Mouse (Mus musculus): Measurements from ENCODE around the gene Ring1.
"Not testable (repeated sequence)": the region's sequence is repeated elsewhere in the genome, so short reads cannot be mapped to it uniquely, and the experiment has no call there.

The Ring1 gene

GRCm38 (mm10) chr17:34028501-34029149, 4.1 kb upstream of the Ring1 start:
- peak in 1 of 2 experiments; percentile 7 for DNase-seq

- peak; percentile 91 to 92 for DNase-seq
Observed at GRCm38 (mm10) chr17:34027656-34028223, 3.3 kb upstream of the Ring1 start, which contains the start of gene H2-Ke6. Gene H2-Ke6 (minus strand): TSS chr17:34028060.

GRCm38 (mm10) chr17:34026917-34027655, 2.6 kb upstream of the Ring1 start:
- peak; percentile 79 to 83 for DNase-seq

GRCm38 (mm10) chr17:34026221-34026620, 1.7 kb upstream of the Ring1 start:
- no peak for DNase-seq

- DNase-seq, result no peak
Observed at GRCm38 (mm10) chr17:34025756-34026151, 1.3 kb upstream of the Ring1 start.

GRCm38 (mm10) chr17:34024861-34025755, 628 bp upstream of the Ring1 start:
- DNase-seq, result peak in 1 of 2 experiments; percentile 11

- no peak for DNase-seq
Observed at GRCm38 (mm10) chr17:34023678-34024077, 802 bp downstream of the Ring1 start.

GRCm38 (mm10) chr17:34022987-34023386, 1.5 kb downstream of the Ring1 start:
- no peak for DNase-seq

- no peak for DNase-seq
Observed at GRCm38 (mm10) chr17:34022414-34022783, 2.1 kb downstream of the Ring1 start.

GRCm38 (mm10) chr17:34021539-34022413, 2.7 kb downstream of the Ring1 start:
- no peak for DNase-seq

GRCm38 (mm10) chr17:34013436-34013835, 11.0 kb downstream of the Ring1 start:
- DNase-seq, result no peak

- no peak for DNase-seq
Observed at GRCm38 (mm10) chr17:34010156-34010555, 14.3 kb downstream of the Ring1 start.

- no peak for DNase-seq
Observed at GRCm38 (mm10) chr17:34006570-34006969, 17.9 kb downstream of the Ring1 start.

- peak; percentile 73 to 76 for DNase-seq
Observed at GRCm38 (mm10) chr17:34003426-34003825, 21.1 kb downstream of the Ring1 start.

GRCm38 (mm10) chr17:34000796-34001195, 23.7 kb downstream of the Ring1 start:
- not testable (repeated sequence) for DNase-seq

- DNase-seq, result peak; percentile 97 to 98
Observed at GRCm38 (mm10) chr17:34000150-34000537, 24.3 kb downstream of the Ring1 start, which contains the start of gene H2-K1. Gene H2-K1 (minus strand): TSS chr17:34000347.

- DNase-seq, result peak; percentile 38 to 45
Observed at GRCm38 (mm10) chr17:33999341-34000149, 24.9 kb downstream of the Ring1 start.

GRCm38 (mm10) chr17:33998697-33999096, 25.8 kb downstream of the Ring1 start:
- DNase-seq, result peak; percentile 43 to 53

- DNase-seq, result not testable (repeated sequence)
Observed at GRCm38 (mm10) chr17:33997025-33997424, 27.5 kb downstream of the Ring1 start.

- peak in 1 of 2 experiments; percentile 27 for DNase-seq
Observed at GRCm38 (mm10) chr17:33995651-33996050, 28.8 kb downstream of the Ring1 start.

GRCm38 (mm10) chr17:33994959-33995358, 29.5 kb downstream of the Ring1 start:
- DNase-seq, result no peak

Data from B cell, adult 2 months (primary cell).